Mouse (Mus musculus) bone marrow macrophage, adult 2 months (primary cell): ENCODE measurements around the gene Smtn. TPM values are rescaled to one million over a fixed set of nuclear protein-coding genes. Genes with fewer than 3 reads are reported as not detected.

Experiments used
- H3K27ac ChIP-seq: 2 replicates; pipeline ENCODE4 v1.5.1; 2012; ENCODE audit warnings: low read depth, low read length; ENCODE audit not compliant: insufficient read depth
- H3K4me1 ChIP-seq: 2 replicates; pipeline ENCODE4 v1.6.1; 2012; ENCODE audit warnings: low read length; ENCODE audit not compliant: control insufficient read depth, insufficient read depth
- H3K4me3 ChIP-seq: 2 replicates; pipeline ENCODE4 v1.5.1; 2012; ENCODE audit warnings: mild to moderate bottlenecking, low read length, moderate library complexity; ENCODE audit not compliant: insufficient read depth
- CTCF ChIP-seq: IDR thresholded peaks from 2 replicates; pipeline ENCODE4 v1.5.1; 2012; ENCODE audit warnings: low read depth, mild to moderate bottlenecking, low read length, moderate library complexity
- POLR2A ChIP-seq: IDR thresholded peaks from 2 replicates; pipeline ENCODE4 v1.6.1; 2012; ENCODE audit warnings: mild to moderate bottlenecking, low read depth, low read length, borderline replicate concordance
- polyA plus RNA-seq: library from polyadenylated mRNA; stranded (reverse); fragments of >200 nt; gene quantifications from 2 replicates; pipeline ENCODE4 v1.2.4, GENCODE M21; 2012; ENCODE audit not compliant: missing spikeins, insufficient read depth, insufficient read length

Smtn gene
- polyA plus RNA-seq, 1 experiment: 7.5 TPM

- H3K4me1 ChIP-seq: peaks cover 5% of the 10 kb centered on the region
- TF ChIP-seq POLR2A: no peak
- no peak for TF ChIP-seq CTCF
- no peak overlapping the region for H3K27ac ChIP-seq
- no peak overlapping the region for H3K4me3 ChIP-seq
These were observed 2.7 kb downstream of the Smtn start for GRCm38 (mm10) chr11:3537711-3538110.

DNA sequence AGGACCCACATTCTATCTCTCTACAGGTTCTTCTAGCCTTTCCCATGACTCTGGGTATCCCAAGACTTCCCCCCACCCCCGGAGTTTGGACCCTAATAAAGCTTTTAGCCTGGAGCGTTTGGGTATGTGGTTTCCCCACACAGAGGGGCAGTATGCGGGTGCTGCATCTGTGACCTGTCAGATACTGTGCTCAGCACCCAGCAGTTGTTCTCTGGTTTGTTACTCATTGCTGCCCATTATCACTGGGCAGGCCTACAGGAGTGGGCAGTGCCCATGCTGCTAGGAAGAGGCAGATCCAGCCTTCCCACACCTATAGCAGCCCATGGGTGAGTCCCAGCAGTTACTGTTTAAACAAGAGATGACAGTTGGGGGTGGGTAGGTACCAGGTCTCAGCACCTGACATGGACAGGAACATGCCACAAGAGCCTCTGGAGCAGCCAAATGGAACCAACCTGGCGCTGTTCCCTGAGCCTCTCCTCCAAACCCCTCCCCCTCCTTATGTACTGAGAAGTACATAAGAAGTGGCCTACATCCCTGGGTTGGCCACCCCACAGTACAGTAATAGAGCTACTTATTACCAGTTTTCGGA lies 3.6 kb downstream of the Smtn start:
- TF ChIP-seq CTCF (no peak), POLR2A (no peak)
- Histone ChIP-seq H3K27ac (no peak overlapping the region), H3K4me3 (no peak overlapping the region), H3K4me1 (peaks cover 5% of the 10 kb centered on the region)

- Histone ChIP-seq H3K4me3 (no peak overlapping the region), H3K4me1 (peaks cover 5% of the 10 kb centered on the region), H3K27ac (no peak overlapping the region)
- TF ChIP-seq POLR2A: no peak
- no peak for TF ChIP-seq CTCF
These were observed 4.3 kb downstream of the Smtn start for GRCm38 (mm10) chr11:3536082-3536481.

DNA sequence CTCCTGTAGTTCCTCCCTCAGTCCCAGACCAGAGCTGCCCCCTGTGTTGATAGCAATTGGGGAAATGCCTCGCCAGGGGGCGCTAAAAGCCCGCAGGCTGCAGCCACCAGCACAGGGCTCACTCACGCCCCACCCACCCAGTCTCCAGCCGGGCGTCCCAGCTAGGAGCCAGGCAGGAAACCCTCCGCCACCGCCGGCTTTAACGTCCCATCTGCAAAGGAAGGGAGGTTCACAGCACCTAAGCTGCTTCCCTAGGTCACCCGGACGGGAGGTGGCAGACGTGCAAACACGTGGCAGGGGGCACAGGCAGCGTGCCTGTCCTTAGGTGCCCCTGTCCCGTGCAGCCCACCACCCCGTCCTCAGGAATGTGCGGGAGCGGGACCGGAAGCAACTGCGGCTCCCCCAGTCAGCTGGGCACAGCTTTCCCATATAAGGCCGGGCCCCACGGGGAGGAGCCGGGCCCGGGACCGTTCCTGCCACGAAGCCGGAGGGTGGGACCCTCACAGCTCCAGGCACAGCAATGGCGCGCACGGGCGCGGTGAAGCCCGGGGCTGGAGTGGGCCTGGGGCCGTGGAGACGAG lies 4.9 kb downstream of the Smtn start:
- no peak overlapping the region for H3K27ac ChIP-seq
- H3K4me3 ChIP-seq: peak overlapping the region; percentile 58
- peaks cover 5% of the 10 kb centered on the region for H3K4me1 ChIP-seq
- TF ChIP-seq POLR2A (no peak), CTCF (peak; percentile 82; the same call in 1 of the 2 replicates)

DNA sequence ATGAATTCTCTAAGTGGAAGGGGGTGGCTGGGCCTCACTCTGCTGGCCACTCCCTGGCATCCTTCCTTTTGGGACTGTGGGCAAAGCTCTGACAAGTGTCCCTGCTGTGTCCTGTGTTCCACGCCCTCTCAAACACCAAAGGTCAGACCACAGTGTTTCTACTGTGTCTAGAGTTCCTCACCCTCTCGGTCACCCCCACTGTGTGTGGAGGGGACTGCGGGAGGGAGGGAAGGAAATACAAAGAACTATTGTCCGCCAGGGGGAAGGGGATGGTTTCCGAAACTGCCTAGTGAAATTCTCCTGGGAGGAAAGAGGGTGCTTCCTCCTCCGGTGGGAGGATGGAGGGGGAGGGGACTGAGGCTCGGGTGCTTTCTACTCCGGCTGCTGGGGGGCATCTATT lies 5.5 kb downstream of the Smtn start:
- TF ChIP-seq CTCF (no peak), POLR2A (no peak)
- Histone ChIP-seq H3K27ac (no peak overlapping the region), H3K4me3 (no peak overlapping the region), H3K4me1 (peaks cover 5% of the 10 kb centered on the region)

GRCm38 (mm10) chr11:3533406-3533932 lies 6.9 kb downstream of the Smtn start:
- no peak overlapping the region for H3K4me3 ChIP-seq
- no peak overlapping the region for H3K27ac ChIP-seq
- TF ChIP-seq POLR2A (no peak), CTCF (no peak)
- peaks cover 3% of the 10 kb centered on the region for H3K4me1 ChIP-seq

DNA sequence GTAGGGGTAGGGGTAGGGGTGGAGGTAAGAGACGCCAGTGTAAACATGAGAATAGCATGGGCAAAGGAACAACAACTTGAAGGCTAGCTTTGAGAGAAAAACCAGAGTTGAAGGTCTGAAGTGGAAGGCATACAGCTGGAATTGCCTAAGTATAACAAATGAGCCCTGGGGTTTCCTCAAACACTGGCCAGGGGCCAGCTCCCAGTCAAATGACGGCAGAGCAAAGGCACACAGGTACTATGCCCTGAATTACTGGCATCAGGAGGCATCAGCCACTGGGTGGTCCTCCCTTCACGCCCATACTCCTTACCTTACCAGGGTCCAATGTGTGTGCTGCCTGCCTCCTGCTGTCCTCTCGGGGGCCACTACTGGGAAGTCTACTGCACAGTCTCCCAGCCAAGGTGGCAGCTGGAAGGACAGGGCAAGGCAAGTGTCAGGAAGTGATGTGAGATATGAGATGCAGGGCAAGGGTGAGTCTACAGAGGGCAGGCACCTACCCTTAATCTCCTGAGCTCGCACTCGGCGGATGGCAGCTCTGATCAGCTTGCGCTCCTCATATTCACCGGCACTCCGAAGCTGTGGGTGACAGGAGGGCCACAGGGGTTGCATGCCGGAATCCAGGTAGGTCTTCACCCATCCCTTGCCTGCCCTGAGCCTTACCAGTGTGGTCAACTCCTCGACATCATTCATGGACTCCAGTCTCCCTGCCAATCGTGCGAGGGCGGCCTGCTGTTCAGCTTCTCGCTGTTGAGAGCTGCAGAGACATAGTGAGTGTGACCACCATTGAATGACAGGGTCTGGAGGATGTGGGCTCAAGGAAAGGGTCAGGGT lies 8.1 kb downstream of the Smtn start:
- Histone ChIP-seq H3K4me3 (no peak overlapping the region), H3K27ac (no peak overlapping the region), H3K4me1 (peaks cover 3% of the 10 kb centered on the region)
- TF ChIP-seq POLR2A (no peak), CTCF (no peak)

DNA sequence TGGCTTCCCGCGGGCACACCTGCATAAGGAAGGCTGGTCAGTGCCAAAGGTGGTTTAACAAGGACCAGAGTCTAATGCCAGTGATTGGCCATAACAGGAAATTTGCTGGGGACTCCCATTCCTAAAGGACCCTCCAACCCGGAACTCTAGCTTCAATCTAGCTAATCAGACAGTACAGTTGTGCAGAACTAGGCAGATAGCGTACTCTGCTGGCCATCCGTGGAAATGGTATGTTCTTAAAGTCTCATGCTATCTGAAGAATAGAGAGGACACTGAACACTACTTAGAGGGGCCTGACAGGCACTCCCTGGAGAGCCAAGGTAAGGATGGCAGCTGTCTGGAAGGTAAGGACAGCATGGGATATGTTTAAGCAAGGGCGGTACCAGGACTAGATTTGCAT lies 8.8 kb downstream of the Smtn start:
- Histone ChIP-seq H3K4me3 (no peak overlapping the region), H3K4me1 (peaks cover 3% of the 10 kb centered on the region), H3K27ac (no peak overlapping the region)
- TF ChIP-seq POLR2A (no peak), CTCF (no peak)

- peaks cover 3% of the 10 kb centered on the region for H3K4me1 ChIP-seq
- H3K4me3 ChIP-seq: no peak overlapping the region
- H3K27ac ChIP-seq: no peak overlapping the region
- TF ChIP-seq CTCF (no peak), POLR2A (no peak)
These were observed 9.7 kb downstream of the Smtn start for GRCm38 (mm10) chr11:3530731-3531130.
